Mouse (Mus musculus) sigmoid colon, adult 10 weeks (tissue): ENCODE data around the gene Trp53i13. TPM values are rescaled to one million over a fixed set of nuclear protein-coding genes. Genes with fewer than 3 reads are reported as not detected.

Experiments used
- polyA plus RNA-seq: library from polyadenylated mRNA; stranded (reverse); fragments of 350-450 nt; fragmentation: Illumina TruSeq; extraction: RNeasy Lipid Tissue Mini Kit (QIAGEN cat#74804); gene quantifications from one replicate; pipeline ENCODE4 v1.2.3, GENCODE M21; 2014; ENCODE audit warnings: low read depth, low replicate concordance

The Trp53i13 gene
- polyA plus RNA-seq: not detected

GRCm38 (mm10) chr11:77515637-77516552 lies at the start of gene Trp53i13:
Gene Trp53i13 (minus strand): TSS chr11:77515980.

DNA sequence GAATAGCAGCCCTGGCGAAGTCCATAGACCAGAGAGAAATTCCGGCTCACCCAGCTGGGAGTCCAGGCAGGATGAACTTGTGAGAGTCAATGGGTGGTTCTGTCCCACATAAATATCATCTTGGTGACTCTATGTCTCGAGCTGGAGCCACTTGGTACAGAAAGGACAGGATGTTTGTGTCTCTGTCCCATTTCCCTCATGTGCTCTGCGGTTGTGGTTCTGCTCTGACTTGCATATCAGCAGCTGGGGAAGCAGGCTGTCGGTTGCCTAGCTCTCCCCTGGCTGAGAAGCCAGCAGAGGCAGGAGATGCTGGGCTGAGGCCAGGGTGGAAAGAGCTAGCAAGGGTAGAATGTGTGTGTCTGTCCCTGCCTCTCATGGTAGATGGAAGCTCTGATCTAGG lies 3.3 kb upstream of the Trp53i13 start, which contains the start of gene Gm10392:
Gene Gm10392, minus strand, starts transcription at position 156 of the 400 bp plus-strand sequence.

DNA sequence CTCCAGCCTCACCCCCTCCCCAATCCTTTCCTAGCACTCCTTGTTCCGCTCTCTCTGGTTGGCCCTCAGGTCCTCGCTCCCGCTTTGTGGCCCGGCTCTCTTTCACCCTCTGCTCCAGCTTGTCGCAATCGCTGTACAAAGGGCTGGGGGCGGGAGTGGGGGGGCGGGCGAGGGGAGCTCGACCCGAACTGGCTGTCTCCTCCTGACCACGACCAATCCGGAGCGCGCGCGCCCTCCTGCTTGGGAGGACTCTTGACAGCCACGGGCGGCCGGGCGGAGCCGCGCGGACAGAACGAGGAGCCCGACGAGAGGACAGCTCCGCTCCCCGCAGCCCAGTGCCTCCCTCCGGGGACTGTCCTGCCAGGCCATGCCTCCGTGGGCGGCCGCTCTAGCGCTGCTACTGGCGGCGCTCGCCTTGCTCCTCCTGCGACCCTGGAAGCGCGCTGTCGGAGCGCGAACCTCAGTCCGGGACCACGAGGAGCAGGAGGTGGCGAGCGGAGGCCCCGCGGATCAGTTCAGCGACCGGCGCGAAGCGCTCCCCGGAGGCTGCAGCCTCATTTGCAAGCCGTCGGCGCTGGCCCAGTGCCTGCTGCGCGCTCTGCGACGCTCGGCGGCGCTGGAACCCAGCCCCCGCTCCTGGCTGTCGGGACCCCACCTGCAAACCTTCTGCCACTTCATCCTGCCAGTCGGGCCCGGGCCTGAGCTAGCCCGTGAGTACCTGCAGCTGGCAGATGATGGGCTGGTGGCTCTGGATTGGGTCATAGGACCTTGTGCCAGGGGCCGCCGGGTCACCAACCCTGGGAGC lies 746 bp downstream of the Trp53i13 start, which contains the start of gene Abhd15:
Gene Abhd15, plus strand, starts transcription at position 290 of the 805 bp plus-strand sequence.

GRCm38 (mm10) chr11:77493512-77494343 lies 22.1 kb downstream of the Trp53i13 start, which contains the start of gene Git1:
Gene Git1 (plus strand): TSS chr11:77493562.

GRCm38 (mm10) chr11:77489591-77490235 lies 26.1 kb downstream of the Trp53i13 start, which contains the start of gene Ankrd13b:
Gene Ankrd13b (minus strand): TSS chr11:77489678.

DNA sequence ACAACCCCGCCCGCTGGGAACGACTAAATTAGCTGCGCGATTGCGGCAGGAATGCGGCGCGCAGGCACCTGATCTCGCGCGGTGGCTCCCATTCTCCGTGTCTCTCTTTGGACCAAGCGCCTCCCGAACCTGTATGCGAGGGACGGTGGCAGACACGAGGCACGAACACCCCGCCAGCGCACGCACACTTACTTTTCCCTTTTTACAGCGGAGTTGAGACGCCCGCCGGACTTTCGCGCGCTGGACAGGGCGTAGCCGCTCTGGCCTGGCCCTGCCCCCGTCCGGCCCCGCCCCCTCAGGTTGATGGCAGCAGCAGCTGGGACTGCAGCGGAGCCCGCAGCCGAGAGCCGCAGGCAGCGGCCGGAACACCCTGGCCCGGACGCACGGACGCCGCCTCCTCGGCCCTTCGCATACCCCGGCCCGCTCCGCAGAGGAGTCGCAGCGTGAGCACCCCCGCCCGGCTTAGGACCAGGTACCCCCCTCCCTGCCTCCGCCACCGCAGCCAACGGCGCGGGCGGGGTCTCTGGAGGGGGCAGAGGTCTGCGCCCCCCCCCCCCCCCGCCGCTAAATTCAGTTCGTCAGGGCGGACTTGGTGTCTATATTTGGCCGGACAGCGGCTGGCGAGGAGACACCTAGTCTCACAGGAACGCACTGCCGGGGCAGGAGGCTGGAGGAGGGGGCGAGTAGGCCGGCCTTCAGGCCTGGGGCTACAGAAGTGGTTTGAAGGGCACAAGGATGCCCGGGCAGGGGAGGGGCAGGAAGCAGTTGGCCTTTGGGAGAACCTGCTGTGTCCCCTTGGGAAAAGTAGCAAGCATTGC lies 53.3 kb downstream of the Trp53i13 start, which contains the start of gene Coro6:
Gene Coro6, plus strand, starts transcription at position 129 of the 818 bp plus-strand sequence.

Other genes starting within 250 kb of the Trp53i13 start
- 0.25 TPM for gene Coro6, start 53.6 kb downstream of the Trp53i13 start, polyA plus RNA-seq
- 0.25 TPM for gene Ankrd13b, start 26.3 kb downstream of the Trp53i13 start, polyA plus RNA-seq
- 1.2 TPM for gene Git1, start 22.4 kb downstream of the Trp53i13 start, polyA plus RNA-seq
- 0.35 TPM for gene Abhd15, start 859 bp downstream of the Trp53i13 start, polyA plus RNA-seq
- not detected for gene Gm10392, start 3.2 kb upstream of the Trp53i13 start, polyA plus RNA-seq
- gene Taok1, start 91.8 kb upstream of the Trp53i13 start, polyA plus RNA-seq: 80.8 TPM
- gene Nufip2, start 170.2 kb upstream of the Trp53i13 start, polyA plus RNA-seq: 104 TPM
- not detected for gene Cryba1, start 209.3 kb upstream of the Trp53i13 start, polyA plus RNA-seq
- gene Myo18a, start 247.3 kb upstream of the Trp53i13 start, polyA plus RNA-seq: 85.4 TPM